Mouse (Mus musculus): ENCODE results near the gene Agbl5. TPM values are rescaled to one million over a fixed set of nuclear protein-coding genes. Genes with fewer than 3 reads are reported as not detected.

The Agbl5 gene
- polyA plus RNA-seq, 1 experiment: 36.7 TPM

GRCm38 (mm10) chr5:30909300-30909659, 20.8 kb downstream of the Agbl5 start:
- peaks cover 88% of the 10 kb centered on the region for H3K4me1 ChIP-seq
- H3K4me3 ChIP-seq (replicated peaks): no peak overlapping the region
- TF ChIP-seq GATA1 (IDR thresholded peaks at IDR 0.05; ENCODE audit: borderline replicate concordance, low read length) (no peak), FLI1 (IDR thresholded peaks at IDR 0.05; ENCODE audit: low read length) (no peak)
- H3K36me3 ChIP-seq (replicated peaks; ENCODE audit: low read length): peaks cover 22% of the 10 kb centered on the region
- H3K9me3 ChIP-seq: no peaks in the 10 kb centered on the region
- no peaks in the 10 kb centered on the region for H3K27me3 ChIP-seq (replicated peaks)

GRCm38 (mm10) chr5:30909863-30910262, 21.4 kb downstream of the Agbl5 start:
- no peak overlapping the region for H3K4me3 ChIP-seq (replicated peaks)
- no peaks in the 10 kb centered on the region for H3K9me3 ChIP-seq
- H3K36me3 ChIP-seq (replicated peaks; ENCODE audit: low read length): peaks cover 19% of the 10 kb centered on the region
- H3K4me1 ChIP-seq: peaks cover 84% of the 10 kb centered on the region
- no peak for TF ChIP-seq FLI1 (IDR thresholded peaks at IDR 0.05; ENCODE audit: low read length)
- no peak for TF ChIP-seq GATA1 (IDR thresholded peaks at IDR 0.05; ENCODE audit: borderline replicate concordance, low read length)
- no peaks in the 10 kb centered on the region for H3K27me3 ChIP-seq (replicated peaks)

DNA sequence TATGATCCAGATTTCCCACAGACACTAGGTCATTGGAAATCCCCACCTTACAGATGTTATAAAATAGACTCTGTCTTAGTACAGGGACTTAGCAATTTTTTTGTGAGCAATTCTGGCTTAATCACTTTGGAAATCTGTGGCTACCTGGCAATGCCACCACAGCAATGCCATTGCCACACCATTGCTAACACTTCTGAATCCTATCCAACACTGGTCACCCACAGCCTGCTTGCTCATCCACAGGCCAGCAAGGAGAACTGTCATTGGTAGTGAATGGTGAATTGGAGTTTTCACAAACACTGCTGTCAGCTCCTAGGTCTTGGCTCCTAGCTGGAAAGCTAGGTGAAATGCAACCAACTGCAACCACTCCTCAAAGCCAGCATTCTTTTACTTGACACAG, 22.0 kb downstream of the Agbl5 start:
- no peaks in the 10 kb centered on the region for H3K9me3 ChIP-seq
- H3K27me3 ChIP-seq (replicated peaks): no peaks in the 10 kb centered on the region
- TF ChIP-seq FLI1 (IDR thresholded peaks at IDR 0.05; ENCODE audit: low read length) (no peak), GATA1 (IDR thresholded peaks at IDR 0.05; ENCODE audit: borderline replicate concordance, low read length) (no peak)
- peak overlapping the region; percentile 54 for H3K4me3 ChIP-seq (replicated peaks)
- H3K4me1 ChIP-seq: peaks cover 84% of the 10 kb centered on the region
- peaks cover 19% of the 10 kb centered on the region for H3K36me3 ChIP-seq (replicated peaks; ENCODE audit: low read length)

DNA sequence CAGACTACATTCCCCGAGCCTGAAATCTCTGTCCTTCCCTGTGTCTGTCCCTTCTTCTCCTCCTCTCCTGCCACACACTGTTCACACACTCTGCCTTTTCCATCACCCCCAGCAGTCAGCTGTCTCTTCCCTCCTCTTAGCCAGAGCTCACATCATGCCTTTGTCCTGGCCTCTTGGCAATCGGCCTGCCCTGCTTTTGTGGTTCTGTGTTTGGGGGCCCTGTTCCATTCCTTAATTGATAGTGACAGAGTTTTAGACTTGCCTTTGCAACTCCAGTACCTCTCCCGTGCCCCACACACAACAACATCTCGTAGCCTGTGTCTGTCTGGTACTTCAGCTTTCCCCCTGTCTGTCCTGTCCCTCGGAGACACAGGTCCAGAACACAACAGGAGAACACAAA, 23.7 kb downstream of the Agbl5 start:
- Histone ChIP-seq H3K4me1 (peaks cover 85% of the 10 kb centered on the region), H3K4me3 (replicated peaks) (peak overlapping the region; percentile 98), H3K9me3 (no peaks in the 10 kb centered on the region), H3K36me3 (replicated peaks; ENCODE audit: low read length) (peaks cover 21% of the 10 kb centered on the region), H3K27me3 (replicated peaks) (no peaks in the 10 kb centered on the region)
- TF ChIP-seq FLI1 (IDR thresholded peaks at IDR 0.05; ENCODE audit: low read length): no peak
- TF ChIP-seq GATA1 (IDR thresholded peaks at IDR 0.05; ENCODE audit: borderline replicate concordance, low read length): no peak

DNA sequence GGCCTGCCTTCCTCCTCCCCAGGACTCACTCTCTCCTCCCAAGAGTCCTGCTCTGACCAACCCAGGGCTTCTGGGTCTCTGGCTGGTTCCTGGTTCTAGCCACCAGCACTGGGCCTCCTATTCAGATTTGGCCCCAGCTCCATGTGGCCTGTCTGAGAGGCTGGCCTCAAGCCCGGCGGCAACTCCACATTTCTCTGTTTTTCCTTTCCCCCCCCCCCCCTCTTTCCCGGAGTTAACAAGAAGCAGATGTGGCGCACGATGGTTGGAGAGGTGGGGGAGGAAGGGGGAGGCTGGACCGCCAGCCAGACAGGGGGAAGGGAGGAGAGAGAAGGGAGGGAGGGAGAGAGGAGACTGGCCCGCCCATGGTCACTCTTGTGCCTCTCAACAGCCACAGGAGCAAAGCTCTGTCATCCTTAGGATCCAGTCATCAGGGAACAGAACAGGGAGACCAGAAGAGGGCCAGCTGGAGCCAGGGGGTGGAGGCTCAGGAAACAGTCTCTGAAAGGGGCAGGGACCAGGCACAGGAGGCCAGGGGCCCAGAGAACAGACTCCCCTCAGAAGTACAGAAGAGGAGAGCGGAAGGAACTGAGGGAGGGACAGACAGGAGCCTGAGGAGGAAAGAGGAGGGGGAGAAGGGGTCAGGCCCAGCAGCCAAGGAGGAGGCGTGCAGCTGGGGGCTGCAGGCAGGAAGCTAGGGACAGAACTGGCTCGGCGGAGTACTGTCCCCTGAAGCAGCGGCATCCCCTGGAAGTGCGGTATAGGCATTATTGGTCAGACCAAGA, 24.8 kb downstream of the Agbl5 start, which contains the start of gene Emilin1:
Emilin1 (plus strand) TSS at position 343 of the 782 bp plus-strand sequence.
- peaks cover 32% of the 10 kb centered on the region for H3K36me3 ChIP-seq (replicated peaks; ENCODE audit: low read length)
- H3K9me3 ChIP-seq: no peaks in the 10 kb centered on the region
- H3K4me3 ChIP-seq (replicated peaks): peak within 1 kb of the TSS; percentile 98
- H3K4me1 ChIP-seq: peaks cover 90% of the 10 kb centered on the region
- TF ChIP-seq GATA1 (IDR thresholded peaks at IDR 0.05; ENCODE audit: borderline replicate concordance, low read length) (no peak), FLI1 (IDR thresholded peaks at IDR 0.05; ENCODE audit: low read length) (no peak)
- no peaks in the 10 kb centered on the region for H3K27me3 ChIP-seq (replicated peaks)

GRCm38 (mm10) chr5:30914101-30914635, 25.7 kb downstream of the Agbl5 start:
- Histone ChIP-seq H3K9me3 (no peaks in the 10 kb centered on the region), H3K27me3 (replicated peaks) (no peaks in the 10 kb centered on the region), H3K36me3 (replicated peaks; ENCODE audit: low read length) (peaks cover 41% of the 10 kb centered on the region), H3K4me1 (peaks cover 90% of the 10 kb centered on the region), H3K4me3 (replicated peaks) (peak overlapping the region; percentile 98)
- TF ChIP-seq FLI1 (IDR thresholded peaks at IDR 0.05; ENCODE audit: low read length) (no peak), GATA1 (IDR thresholded peaks at IDR 0.05; ENCODE audit: borderline replicate concordance, low read length) (no peak)

DNA sequence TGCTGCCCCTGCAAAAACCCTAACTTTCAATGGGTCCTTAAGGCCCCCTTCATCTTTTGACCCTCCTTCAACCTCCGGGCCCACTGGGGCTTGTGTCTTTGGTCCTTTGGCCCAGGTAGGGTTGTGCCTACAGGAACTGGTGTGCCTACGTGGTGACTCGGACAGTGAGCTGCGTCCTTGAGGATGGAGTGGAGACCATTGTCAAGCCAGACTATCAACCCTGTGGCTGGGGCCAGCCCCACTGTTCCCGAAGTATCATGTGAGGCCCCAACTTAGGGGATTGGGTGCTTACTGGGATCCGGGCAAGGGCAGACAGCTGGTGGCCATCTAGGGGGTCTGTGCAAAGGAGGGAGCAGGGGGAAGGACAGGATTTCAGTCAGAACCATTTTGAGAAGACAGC, 26.4 kb downstream of the Agbl5 start:
- H3K27me3 ChIP-seq (replicated peaks): no peaks in the 10 kb centered on the region
- peak overlapping the region; percentile 98 for H3K4me3 ChIP-seq (replicated peaks)
- H3K9me3 ChIP-seq: no peaks in the 10 kb centered on the region
- H3K4me1 ChIP-seq: peaks cover 90% of the 10 kb centered on the region
- H3K36me3 ChIP-seq (replicated peaks; ENCODE audit: low read length): peaks cover 48% of the 10 kb centered on the region
- TF ChIP-seq GATA1 (IDR thresholded peaks at IDR 0.05; ENCODE audit: borderline replicate concordance, low read length) (no peak), FLI1 (IDR thresholded peaks at IDR 0.05; ENCODE audit: low read length) (no peak)

GRCm38 (mm10) chr5:30915456-30915855, 27.0 kb downstream of the Agbl5 start:
- Histone ChIP-seq H3K36me3 (replicated peaks; ENCODE audit: low read length) (peaks cover 54% of the 10 kb centered on the region), H3K9me3 (no peaks in the 10 kb centered on the region), H3K27me3 (replicated peaks) (no peaks in the 10 kb centered on the region), H3K4me1 (peaks cover 90% of the 10 kb centered on the region), H3K4me3 (replicated peaks) (peak overlapping the region; percentile 98)
- TF ChIP-seq FLI1 (IDR thresholded peaks at IDR 0.05; ENCODE audit: low read length): no peak
- no peak for TF ChIP-seq GATA1 (IDR thresholded peaks at IDR 0.05; ENCODE audit: borderline replicate concordance, low read length)

GRCm38 (mm10) chr5:30915974-30916433, 27.5 kb downstream of the Agbl5 start:
- peaks cover 90% of the 10 kb centered on the region for H3K4me1 ChIP-seq
- H3K27me3 ChIP-seq (replicated peaks): no peaks in the 10 kb centered on the region
- H3K9me3 ChIP-seq: no peaks in the 10 kb centered on the region
- TF ChIP-seq GATA1 (IDR thresholded peaks at IDR 0.05; ENCODE audit: borderline replicate concordance, low read length) (peak; percentile 96), FLI1 (IDR thresholded peaks at IDR 0.05; ENCODE audit: low read length) (peak; percentile 82; the same call in 1 of the 2 replicates)
- peaks cover 60% of the 10 kb centered on the region for H3K36me3 ChIP-seq (replicated peaks; ENCODE audit: low read length)
- peak overlapping the region; percentile 98 for H3K4me3 ChIP-seq (replicated peaks)

GRCm38 (mm10) chr5:30916841-30917240, 28.3 kb downstream of the Agbl5 start:
- Histone ChIP-seq H3K27me3 (replicated peaks) (no peaks in the 10 kb centered on the region), H3K4me3 (replicated peaks) (peak overlapping the region; percentile 98), H3K9me3 (no peaks in the 10 kb centered on the region), H3K4me1 (peaks cover 89% of the 10 kb centered on the region), H3K36me3 (replicated peaks; ENCODE audit: low read length) (peaks cover 62% of the 10 kb centered on the region)
- no peak for TF ChIP-seq GATA1 (IDR thresholded peaks at IDR 0.05; ENCODE audit: borderline replicate concordance, low read length)
- no peak for TF ChIP-seq FLI1 (IDR thresholded peaks at IDR 0.05; ENCODE audit: low read length)
